Mouse (Mus musculus): ENCODE data around the gene Ppbp. TPM values are rescaled to one million over a fixed set of nuclear protein-coding genes. Genes with fewer than 3 reads are reported as not detected.

The Ppbp gene
- polyA plus RNA-seq, 1 experiment from 2014 or later = 0.99 TPM

DNA sequence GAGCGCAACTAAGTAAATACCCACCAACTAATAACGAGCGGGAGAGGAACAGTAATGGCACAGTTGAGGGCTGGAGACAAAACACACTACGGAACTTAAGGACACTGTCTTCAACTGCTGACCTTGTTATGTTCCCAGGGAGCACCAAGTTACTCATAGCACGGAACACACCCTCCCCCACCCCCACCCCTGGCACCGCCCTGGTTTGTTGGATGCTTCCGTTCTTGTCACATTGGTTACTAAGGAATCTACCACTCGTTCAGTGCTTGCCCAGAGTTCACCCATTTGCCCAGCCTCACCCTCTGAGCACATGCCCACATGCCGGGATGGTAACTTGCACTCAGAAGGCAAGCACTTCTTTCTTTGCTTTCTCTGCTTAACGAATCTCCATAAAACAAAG, 9.3 kb downstream of the Ppbp start:
- H3K36me3 ChIP-seq (ENCODE audit: control insufficient read depth, insufficient read depth, low read length) = no peaks in the 10 kb centered on the region
- H3K27me3 ChIP-seq (ENCODE audit: control insufficient read depth, insufficient read depth, low read length) = no peaks in the 10 kb centered on the region
- no peak overlapping the region for H3K4me3 ChIP-seq (replicated peaks; ENCODE audit: low read depth, low read length)
- ATAC-seq (ENCODE audit: low FRiP score, low TSS enrichment) (no peak), DNase-seq (no peak)
- no peaks in the 10 kb centered on the region for H3K4me1 ChIP-seq (ENCODE audit: control insufficient read depth, insufficient read depth, low read length)
- H3K4me2 ChIP-seq (ENCODE audit: low read length) = no peak overlapping the region
- no peak overlapping the region for H3K27ac ChIP-seq (replicated peaks; ENCODE audit: low read depth, low read length)
- no peak overlapping the region for H3K9ac ChIP-seq (replicated peaks; ENCODE audit: low read length)
- 84% methylated on average over 10 of the region's 10 CpGs for WGBS
- no peaks in the 10 kb centered on the region for H3K9me3 ChIP-seq (ENCODE audit: control insufficient read depth, low read length)

DNA sequence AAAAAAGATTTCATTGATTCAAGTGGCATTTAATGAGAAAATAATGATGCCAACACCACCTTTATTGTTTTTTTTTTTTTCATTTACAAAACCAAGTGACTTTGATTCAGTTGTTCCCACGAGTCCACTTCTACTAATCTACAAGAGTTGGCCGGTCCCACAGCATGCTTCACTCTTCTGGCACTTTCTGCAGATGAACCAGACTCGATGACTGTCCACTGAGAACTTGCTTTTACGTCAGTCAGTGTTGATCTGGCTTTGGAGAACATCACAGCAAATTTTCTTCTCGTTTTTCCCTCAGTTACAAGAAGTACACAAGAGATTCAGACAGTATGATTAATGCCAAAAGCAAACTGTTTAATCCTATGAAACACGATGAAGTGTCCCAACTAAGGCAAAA, 10.5 kb downstream of the Ppbp start:
- ATAC-seq (ENCODE audit: low FRiP score, low TSS enrichment) = no peak
- Histone ChIP-seq H3K4me1 (ENCODE audit: control insufficient read depth, insufficient read depth, low read length) (no peaks in the 10 kb centered on the region), H3K4me2 (ENCODE audit: low read length) (no peak overlapping the region), H3K9me3 (ENCODE audit: control insufficient read depth, low read length) (no peaks in the 10 kb centered on the region), H3K27ac (replicated peaks; ENCODE audit: low read depth, low read length) (no peak overlapping the region), H3K9ac (replicated peaks; ENCODE audit: low read length) (no peak overlapping the region), H3K27me3 (ENCODE audit: control insufficient read depth, insufficient read depth, low read length) (no peaks in the 10 kb centered on the region), H3K36me3 (ENCODE audit: control insufficient read depth, insufficient read depth, low read length) (no peaks in the 10 kb centered on the region), H3K4me3 (replicated peaks; ENCODE audit: low read depth, low read length) (no peak overlapping the region)
- no peak for DNase-seq
- 86% methylated on average over 6 of the region's 6 CpGs for WGBS

DNA sequence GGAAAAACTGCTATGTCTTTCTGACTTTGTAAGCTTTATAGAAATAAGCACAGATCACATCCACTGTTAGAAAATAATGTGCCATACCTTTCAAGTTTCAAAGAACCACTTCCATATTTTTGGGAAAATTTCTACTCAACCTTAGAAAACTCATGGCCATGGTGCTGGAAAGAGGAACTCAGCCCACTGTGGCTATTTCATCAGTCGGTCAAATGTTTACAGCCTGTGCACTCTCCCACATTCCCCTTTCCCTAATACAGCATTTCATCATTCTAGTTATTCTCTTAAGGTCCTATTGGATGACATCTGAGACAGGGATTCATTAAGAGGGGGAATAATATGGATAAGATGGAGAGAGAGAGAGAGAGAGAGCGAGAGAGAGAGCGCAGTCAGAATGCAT, 15.4 kb downstream of the Ppbp start:
- DNase-seq (no peak), ATAC-seq (ENCODE audit: low FRiP score, low TSS enrichment) (no peak)
- no peak overlapping the region for H3K27ac ChIP-seq (replicated peaks; ENCODE audit: low read depth, low read length)
- no peaks in the 10 kb centered on the region for H3K4me1 ChIP-seq (ENCODE audit: control insufficient read depth, insufficient read depth, low read length)
- no peak overlapping the region for H3K4me3 ChIP-seq (replicated peaks; ENCODE audit: low read depth, low read length)
- H3K27me3 ChIP-seq (ENCODE audit: control insufficient read depth, insufficient read depth, low read length) = no peaks in the 10 kb centered on the region
- H3K4me2 ChIP-seq (ENCODE audit: low read length) = no peak overlapping the region
- H3K9me3 ChIP-seq (ENCODE audit: control insufficient read depth, low read length) = no peaks in the 10 kb centered on the region
- WGBS = 90% methylated on average over 3 of the region's 3 CpGs
- H3K36me3 ChIP-seq (ENCODE audit: control insufficient read depth, insufficient read depth, low read length) = no peaks in the 10 kb centered on the region
- no peak overlapping the region for H3K9ac ChIP-seq (replicated peaks; ENCODE audit: low read length)

DNA sequence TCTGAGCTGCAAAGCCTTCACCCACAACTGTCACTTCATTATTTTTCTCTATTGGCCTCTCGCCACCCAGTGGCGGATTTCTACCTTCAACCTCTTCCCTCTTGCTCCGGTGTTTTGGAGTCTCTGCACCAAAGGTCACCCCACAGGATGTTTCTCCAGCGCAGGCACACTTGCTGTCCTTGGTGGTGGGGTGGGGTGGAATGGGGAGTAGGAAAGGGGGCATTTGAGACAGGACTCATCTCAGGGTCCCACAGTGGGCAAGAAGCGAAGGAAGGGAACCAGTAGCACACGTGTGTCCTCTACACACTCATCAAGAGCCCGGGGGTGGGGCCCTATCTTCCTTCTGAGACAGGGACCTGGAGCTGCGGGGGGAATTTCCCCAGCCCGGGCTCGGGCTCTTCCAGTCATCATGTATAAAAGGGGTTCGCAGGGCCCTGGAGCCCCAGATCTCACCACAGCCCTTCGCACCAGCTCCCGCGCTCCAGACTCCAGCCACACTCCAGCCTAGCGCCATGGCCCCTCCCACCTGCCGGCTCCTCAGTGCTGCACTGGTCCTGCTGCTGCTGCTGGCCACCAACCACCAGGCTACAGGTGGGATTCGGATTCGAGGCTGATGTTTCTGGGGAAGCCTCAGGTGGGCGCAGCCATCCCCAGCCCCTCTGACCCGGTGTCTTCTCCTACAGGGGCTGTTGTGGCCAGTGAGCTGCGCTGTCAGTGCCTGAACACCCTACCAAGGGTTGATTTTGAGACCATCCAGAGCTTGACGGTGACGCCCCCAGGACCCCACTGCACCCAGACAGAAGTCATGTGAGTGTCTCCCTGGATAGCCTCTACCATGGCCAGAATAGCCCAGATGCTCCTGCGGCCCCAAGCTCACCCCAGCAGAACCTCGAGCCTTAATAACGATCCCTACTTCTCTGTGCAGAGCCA, 17.6 kb downstream of the Ppbp start, which contains the start of gene Cxcl3:
Cxcl3 (plus strand) TSS at position 445 of the 930 bp plus-strand sequence.
- Histone ChIP-seq H3K27ac (replicated peaks; ENCODE audit: low read depth, low read length) (no peak within 1 kb of the TSS), H3K4me1 (ENCODE audit: control insufficient read depth, insufficient read depth, low read length) (no peaks in the 10 kb centered on the region), H3K4me3 (replicated peaks; ENCODE audit: low read depth, low read length) (peak within 1 kb of the TSS; percentile 33), H3K27me3 (ENCODE audit: control insufficient read depth, insufficient read depth, low read length) (no peaks in the 10 kb centered on the region), H3K36me3 (ENCODE audit: control insufficient read depth, insufficient read depth, low read length) (no peaks in the 10 kb centered on the region), H3K9ac (replicated peaks; ENCODE audit: low read length) (peak within 1 kb of the TSS; percentile 30; the same call in 1 of the 2 replicates), H3K9me3 (ENCODE audit: control insufficient read depth, low read length) (no peaks in the 10 kb centered on the region), H3K4me2 (ENCODE audit: low read length) (peak within 1 kb of the TSS; percentile 65)
- DNase-seq (peak; percentile 73), ATAC-seq (ENCODE audit: low FRiP score, low TSS enrichment) (peak; percentile 65)
- WGBS = 17% methylated on average over 26 of the region's 26 CpGs

DNA sequence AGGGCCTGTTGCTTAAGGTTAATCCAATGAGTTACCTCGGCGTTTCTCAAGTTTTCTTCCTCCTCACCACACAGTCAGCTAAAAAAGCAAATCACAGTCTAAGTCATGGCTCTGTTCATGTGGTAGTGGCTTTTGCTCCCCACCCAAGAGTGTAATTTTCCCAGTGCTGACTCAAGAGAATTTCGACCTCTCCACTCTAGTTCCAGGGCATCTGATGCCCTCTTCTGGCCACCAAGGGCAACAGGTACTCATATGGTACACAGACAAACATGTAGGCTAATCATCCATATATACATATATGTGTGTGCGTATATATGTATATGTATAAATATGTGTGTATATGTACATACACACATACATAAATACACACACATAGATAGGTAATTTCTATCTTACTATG, 19.8 kb downstream of the Ppbp start:
- no peak for DNase-seq
- ATAC-seq (ENCODE audit: low FRiP score, low TSS enrichment) = no peak
- H3K9ac ChIP-seq (replicated peaks; ENCODE audit: low read length) = no peak overlapping the region
- H3K36me3 ChIP-seq (ENCODE audit: control insufficient read depth, insufficient read depth, low read length) = no peaks in the 10 kb centered on the region
- no peaks in the 10 kb centered on the region for H3K27me3 ChIP-seq (ENCODE audit: control insufficient read depth, insufficient read depth, low read length)
- no peak overlapping the region for H3K27ac ChIP-seq (replicated peaks; ENCODE audit: low read depth, low read length)
- no peaks in the 10 kb centered on the region for H3K9me3 ChIP-seq (ENCODE audit: control insufficient read depth, low read length)
- H3K4me2 ChIP-seq (ENCODE audit: low read length) = no peak overlapping the region
- no peaks in the 10 kb centered on the region for H3K4me1 ChIP-seq (ENCODE audit: control insufficient read depth, insufficient read depth, low read length)
- 75% methylated on average over 4 of the region's 4 CpGs for WGBS
- H3K4me3 ChIP-seq (replicated peaks; ENCODE audit: low read depth, low read length) = no peak overlapping the region

DNA sequence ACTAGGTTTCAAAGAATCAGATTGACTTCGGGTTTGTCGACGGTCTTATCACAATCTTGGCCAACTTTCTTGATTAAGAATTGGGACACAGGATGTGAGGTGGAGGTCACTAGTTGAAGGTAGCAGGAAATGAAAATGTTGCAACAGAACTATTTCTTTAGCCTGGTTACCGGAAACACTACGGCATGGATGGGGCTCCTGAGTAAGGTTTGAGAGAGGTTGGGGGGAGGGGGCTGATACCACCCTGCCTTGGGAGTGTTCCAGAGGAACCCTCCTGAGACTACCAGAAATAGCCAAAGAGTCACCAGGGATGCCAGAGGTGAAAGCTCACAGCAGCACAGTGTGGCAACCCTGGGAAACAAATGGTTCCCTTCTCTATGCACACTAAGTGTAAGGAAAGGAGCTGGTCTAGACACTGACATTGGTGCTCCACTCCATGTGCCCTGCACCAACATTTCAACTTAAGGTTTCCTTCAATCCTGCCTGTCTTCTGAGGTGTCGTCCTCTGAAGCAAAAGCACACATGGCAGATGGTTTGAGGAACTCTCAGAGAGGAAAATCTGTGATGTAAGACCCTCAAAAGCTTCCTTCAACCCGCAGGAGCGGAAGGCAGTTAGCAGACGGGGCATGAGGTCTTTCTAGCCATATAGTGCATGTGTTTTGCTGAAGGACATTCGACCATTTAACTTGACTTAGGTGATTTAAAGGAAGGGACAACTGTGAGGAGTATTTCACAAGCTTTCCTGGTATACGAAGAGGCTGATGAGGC, 21.2 kb downstream of the Ppbp start:
- no peak overlapping the region for H3K9ac ChIP-seq (replicated peaks; ENCODE audit: low read length)
- no peak overlapping the region for H3K4me2 ChIP-seq (ENCODE audit: low read length)
- no peak overlapping the region for H3K4me3 ChIP-seq (replicated peaks; ENCODE audit: low read depth, low read length)
- DNase-seq = no peak
- H3K27me3 ChIP-seq (ENCODE audit: control insufficient read depth, insufficient read depth, low read length) = no peaks in the 10 kb centered on the region
- H3K36me3 ChIP-seq (ENCODE audit: control insufficient read depth, insufficient read depth, low read length) = no peaks in the 10 kb centered on the region
- 91% methylated on average over 11 of the region's 11 CpGs for WGBS
- H3K9me3 ChIP-seq (ENCODE audit: control insufficient read depth, low read length) = no peaks in the 10 kb centered on the region
- H3K27ac ChIP-seq (replicated peaks; ENCODE audit: low read depth, low read length) = no peak overlapping the region
- ATAC-seq (ENCODE audit: low FRiP score, low TSS enrichment) = no peak
- no peaks in the 10 kb centered on the region for H3K4me1 ChIP-seq (ENCODE audit: control insufficient read depth, insufficient read depth, low read length)

DNA sequence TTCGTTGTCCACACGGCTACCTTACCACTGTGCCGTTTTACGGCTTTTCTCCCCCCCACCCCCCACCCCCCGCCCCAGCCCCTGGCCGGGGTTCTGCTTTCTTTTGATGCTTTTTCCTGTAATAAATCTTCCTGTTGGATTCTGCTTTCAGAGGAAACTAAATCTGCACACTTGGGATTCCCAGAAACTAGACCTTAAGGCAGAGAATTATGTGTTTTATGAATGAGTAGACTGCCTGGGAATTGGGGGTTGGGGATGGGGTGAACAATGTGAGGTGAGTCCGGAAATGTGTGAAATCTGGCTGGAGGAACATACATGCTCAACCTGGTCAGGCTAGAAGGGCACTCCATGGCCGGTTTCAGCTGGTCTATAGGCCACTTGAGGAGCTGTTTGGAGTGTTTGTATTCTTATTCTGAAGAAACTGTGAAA, 21.8 kb downstream of the Ppbp start:
- no peaks in the 10 kb centered on the region for H3K36me3 ChIP-seq (ENCODE audit: control insufficient read depth, insufficient read depth, low read length)
- DNase-seq (no peak), ATAC-seq (ENCODE audit: low FRiP score, low TSS enrichment) (no peak)
- H3K4me3 ChIP-seq (replicated peaks; ENCODE audit: low read depth, low read length) = no peak overlapping the region
- no peak overlapping the region for H3K4me2 ChIP-seq (ENCODE audit: low read length)
- H3K27ac ChIP-seq (replicated peaks; ENCODE audit: low read depth, low read length) = no peak overlapping the region
- no peaks in the 10 kb centered on the region for H3K9me3 ChIP-seq (ENCODE audit: control insufficient read depth, low read length)
- H3K4me1 ChIP-seq (ENCODE audit: control insufficient read depth, insufficient read depth, low read length) = no peaks in the 10 kb centered on the region
- 87% methylated on average over 8 of the region's 8 CpGs for WGBS
- H3K9ac ChIP-seq (replicated peaks; ENCODE audit: low read length) = no peak overlapping the region
- H3K27me3 ChIP-seq (ENCODE audit: control insufficient read depth, insufficient read depth, low read length) = no peaks in the 10 kb centered on the region

DNA sequence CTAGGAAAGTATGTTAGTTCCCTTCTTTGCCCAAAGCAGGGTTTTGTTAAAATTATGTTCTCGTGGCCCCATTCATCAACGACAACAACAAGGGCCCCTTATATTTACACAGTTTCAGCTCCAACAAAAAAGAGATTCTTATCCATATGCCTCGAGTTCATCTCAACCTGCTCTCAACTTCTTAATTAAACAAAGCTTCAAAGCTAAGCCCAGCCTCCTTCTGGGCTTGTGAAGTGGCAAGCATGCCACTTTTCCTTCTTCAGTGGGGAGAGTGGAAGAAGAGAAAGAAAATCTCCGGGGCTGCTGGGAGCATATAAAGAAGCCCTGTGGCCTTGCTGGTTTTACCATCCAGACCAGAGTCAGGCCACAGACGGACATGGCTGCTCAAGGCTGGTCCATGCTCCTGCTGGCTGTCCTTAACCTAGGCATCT, 25.9 kb downstream of the Ppbp start, which contains the start of gene Cxcl15:
Cxcl15 (plus strand) TSS at position 340 of the 431 bp plus-strand sequence.
- Histone ChIP-seq H3K27me3 (ENCODE audit: control insufficient read depth, insufficient read depth, low read length) (no peaks in the 10 kb centered on the region), H3K4me2 (ENCODE audit: low read length) (no peak within 1 kb of the TSS), H3K4me1 (ENCODE audit: control insufficient read depth, insufficient read depth, low read length) (no peaks in the 10 kb centered on the region), H3K27ac (replicated peaks; ENCODE audit: low read depth, low read length) (no peak within 1 kb of the TSS), H3K4me3 (replicated peaks; ENCODE audit: low read depth, low read length) (no peak within 1 kb of the TSS), H3K36me3 (ENCODE audit: control insufficient read depth, insufficient read depth, low read length) (no peaks in the 10 kb centered on the region), H3K9me3 (ENCODE audit: control insufficient read depth, low read length) (no peaks in the 10 kb centered on the region), H3K9ac (replicated peaks; ENCODE audit: low read length) (no peak within 1 kb of the TSS)
- DNase-seq = no peak
- ATAC-seq (ENCODE audit: low FRiP score, low TSS enrichment) = no peak
- 75% methylated on average over 5 of the region's 5 CpGs for WGBS
